Mouse (Mus musculus) inflammation-experienced regulatory T-cells, adult 16 weeks (primary cell): ENCODE measurements around the gene Dctn1. TPM values are rescaled to one million over a fixed set of nuclear protein-coding genes. Genes with fewer than 3 reads are reported as not detected.

Experiments
- polyA plus RNA-seq: library from polyadenylated mRNA; unstranded; fragments of 100-300 nt; shearing (Covaris generic); gene quantifications from one replicate; pipeline ENCODE4 v1.2.1, GENCODE M21; 2017

Gene Dctn1
- 98.4 TPM for polyA plus RNA-seq

DNA sequence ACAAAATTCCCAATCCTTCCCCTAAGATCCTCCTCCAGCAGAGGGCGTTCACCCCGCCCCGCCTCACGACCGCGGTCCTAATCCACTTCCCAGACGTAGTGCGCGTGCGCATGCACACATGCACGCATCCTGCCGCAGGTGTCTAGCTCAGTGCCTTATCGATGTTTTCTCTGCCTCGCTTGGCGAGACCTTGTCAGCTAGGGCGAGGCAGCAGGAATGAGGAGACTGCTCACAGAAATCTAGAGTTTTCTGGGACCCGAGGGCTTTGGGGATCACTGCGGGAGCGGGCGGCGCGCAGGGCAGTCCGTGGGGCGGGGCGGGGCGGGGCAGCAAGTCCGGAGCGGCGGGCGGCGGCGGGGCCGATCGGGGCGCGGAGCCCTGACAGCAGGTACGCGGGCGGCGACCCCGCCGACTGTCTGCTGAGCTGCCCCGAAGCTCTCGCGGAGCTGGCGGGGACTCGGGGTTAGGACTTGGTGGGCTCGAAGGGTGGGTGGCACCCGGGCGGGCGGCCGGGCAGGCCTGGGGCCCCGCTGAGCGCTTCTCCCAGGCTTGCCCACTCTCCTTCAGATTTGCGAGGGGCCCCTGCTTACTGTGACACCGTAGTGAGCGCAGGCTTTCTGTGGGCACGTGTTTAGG lies at the start of gene Dctn1:
Gene Dctn1 (plus strand): TSS at position 314 of the 636 bp plus-strand sequence.

DNA sequence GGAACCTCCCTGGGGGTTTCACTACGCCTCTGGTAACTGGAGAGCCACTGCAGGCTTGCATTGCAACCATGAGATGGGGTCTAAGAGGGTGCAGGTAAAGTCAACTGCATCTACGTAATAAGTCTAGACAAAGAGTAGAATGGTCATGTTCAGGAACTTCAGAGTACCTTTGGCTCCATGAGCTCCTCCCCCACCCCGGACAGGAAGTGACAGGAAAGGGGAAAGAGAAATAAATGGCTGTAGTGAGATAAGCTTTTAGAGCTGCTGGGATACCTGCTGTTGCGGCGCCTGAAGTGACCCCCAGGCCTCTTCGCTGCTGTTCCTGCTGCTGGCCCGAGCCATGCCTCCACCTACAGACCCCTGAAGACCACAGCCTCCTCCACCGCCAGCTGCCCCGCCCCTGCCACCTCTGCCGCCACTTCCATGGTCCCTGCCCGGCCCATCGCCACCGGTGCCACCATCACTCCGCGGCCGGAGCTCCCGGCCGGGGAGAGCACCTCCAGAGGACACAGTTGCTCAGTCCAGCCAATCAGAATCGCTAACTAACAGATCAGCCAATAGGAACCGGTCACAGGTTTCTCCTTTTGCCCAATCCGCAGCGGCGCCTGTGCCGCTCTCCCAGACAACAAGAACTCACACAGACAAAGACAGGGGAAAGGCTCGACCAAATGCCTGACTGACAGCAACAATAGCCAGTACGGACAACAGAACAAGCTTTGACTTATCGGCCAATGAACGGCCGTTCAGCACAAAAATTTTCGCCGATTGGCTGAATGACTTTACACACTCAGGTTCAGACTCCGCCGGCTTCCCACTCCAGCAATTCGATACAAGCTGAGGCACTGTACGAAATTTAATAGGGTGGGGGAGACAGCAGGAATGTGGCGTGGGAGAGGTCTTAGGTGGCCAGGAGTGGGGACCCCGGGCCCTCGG lies 44.5 kb upstream of the Dctn1 start, which contains the start of gene Wbp1:
Gene Wbp1 (minus strand): TSS at position 630 of the 933 bp plus-strand sequence.

DNA sequence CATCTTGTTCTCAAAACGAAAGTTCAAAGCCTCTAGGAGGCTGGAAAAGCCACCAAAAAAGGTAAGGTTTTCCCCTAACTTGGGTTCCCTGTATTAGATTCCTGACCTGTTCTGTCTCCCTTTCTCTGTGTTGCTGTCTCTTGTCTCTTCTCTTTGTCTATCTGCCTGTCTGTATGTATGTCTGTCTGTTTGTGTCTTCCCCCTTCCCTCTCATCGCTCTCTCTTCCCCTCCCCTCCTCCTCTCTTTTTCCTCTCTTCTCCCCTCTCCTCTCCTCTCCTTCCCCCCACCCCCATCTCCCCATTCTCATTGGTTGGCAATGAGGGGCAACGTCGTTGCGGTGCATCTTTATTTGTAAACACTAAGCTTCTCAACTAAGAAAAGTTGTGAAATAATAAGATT lies 40.4 kb upstream of the Dctn1 start, which contains the start of gene Ino80b:
Gene Ino80b (minus strand): TSS at position 101 of the 400 bp plus-strand sequence.

DNA sequence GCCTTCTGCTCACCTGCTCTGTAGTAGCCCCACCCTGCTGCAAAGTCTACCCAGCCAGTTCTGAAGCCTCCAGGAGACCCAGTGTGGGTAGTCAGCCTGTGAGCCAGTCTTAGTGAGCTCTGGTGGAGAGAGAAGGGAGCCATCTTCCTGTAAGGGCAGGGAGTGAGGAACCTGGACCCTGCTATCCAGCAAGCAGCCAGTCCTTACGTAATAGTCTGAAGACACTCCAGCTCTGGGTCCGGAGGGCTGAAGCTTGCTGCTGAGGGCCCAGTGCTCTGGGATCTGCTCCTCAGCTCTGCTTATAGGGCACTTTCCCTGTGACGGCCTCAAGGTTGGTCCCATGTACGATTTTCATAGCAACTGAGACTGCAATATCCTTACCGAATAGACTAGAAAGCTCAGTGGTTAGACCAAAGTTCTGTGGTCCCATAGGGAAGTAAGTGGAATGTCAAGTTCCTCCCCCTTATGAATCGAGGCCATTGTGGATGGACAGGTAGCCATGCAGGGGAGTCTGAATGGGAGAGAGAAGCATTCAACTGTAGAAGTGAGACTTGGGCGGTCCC lies 30.7 kb upstream of the Dctn1 start, which contains the start of gene Rtkn:
Gene Rtkn (plus strand): TSS at position 513 of the 563 bp plus-strand sequence.

DNA sequence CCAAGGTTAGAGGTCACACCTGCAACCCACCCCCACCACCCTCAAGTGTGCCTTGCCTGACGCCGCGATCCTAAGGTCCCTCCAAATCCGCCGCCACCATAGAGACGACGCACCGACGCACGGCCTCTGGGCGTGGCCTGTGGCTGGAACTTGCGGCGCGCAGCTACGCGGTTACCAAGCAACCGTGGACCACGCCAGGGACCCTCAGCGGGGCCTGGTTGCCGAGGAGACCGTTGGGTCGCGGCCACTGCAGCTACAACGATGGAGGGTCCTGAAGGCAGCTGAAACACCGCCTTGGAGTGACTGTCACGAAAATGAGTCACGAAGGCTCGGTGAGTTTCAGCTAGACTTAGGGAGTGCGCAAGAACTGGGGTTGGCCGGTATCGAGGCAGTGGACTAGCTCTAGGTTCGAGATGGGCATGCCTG lies 9.4 kb upstream of the Dctn1 start, which contains the start of the genes Wdr54 and 1700003E16Rik:
Gene Wdr54 (minus strand): TSS at position 139 of the 426 bp plus-strand sequence.
Gene 1700003E16Rik (plus strand): TSS at position 146 of the 426 bp plus-strand sequence.

DNA sequence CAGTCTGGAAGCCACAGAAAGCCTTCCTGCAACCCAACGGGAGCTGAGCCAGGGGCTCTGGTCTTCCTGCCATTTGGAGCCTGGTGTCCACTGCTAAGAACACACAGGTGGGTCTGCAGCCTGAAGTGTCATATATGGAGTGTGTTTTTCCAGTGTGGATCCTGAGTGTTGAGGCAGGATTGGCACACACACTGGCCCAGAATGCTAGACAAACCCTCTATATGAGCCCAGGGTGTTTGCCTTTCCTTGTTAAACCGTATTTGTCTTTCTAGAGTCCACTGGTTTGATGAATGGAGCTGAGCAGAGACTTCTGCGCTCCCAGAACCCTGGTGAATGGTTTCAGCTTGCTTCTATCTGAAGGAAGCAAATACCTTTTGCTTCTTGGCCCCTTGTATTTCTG lies 54.1 kb downstream of the Dctn1 start, which contains the start of gene Slc4a5:
Gene Slc4a5 (plus strand): TSS at position 15 of the 400 bp plus-strand sequence.

Other genes starting within 250 kb of the Dctn1 start
- 5.4 TPM for gene Sema4f, start 226.2 kb upstream of the Dctn1 start, polyA plus RNA-seq
- gene M1ap, start 219.0 kb upstream of the Dctn1 start, polyA plus RNA-seq = 1.6 TPM
- gene Dok1, start 132.4 kb upstream of the Dctn1 start, polyA plus RNA-seq = 66.4 TPM
- 0.29 TPM for gene Loxl3, start 131.7 kb upstream of the Dctn1 start, polyA plus RNA-seq
- 590 TPM for gene Aup1, start 111.4 kb upstream of the Dctn1 start, polyA plus RNA-seq
- gene Htra2, start 110.6 kb upstream of the Dctn1 start, polyA plus RNA-seq = 84.3 TPM
- 6.1 TPM for gene Dqx1, start 108.1 kb upstream of the Dctn1 start, polyA plus RNA-seq
- gene Tlx2, start 95.6 kb upstream of the Dctn1 start, polyA plus RNA-seq = not detected
- gene Pcgf1, start 88.1 kb upstream of the Dctn1 start, polyA plus RNA-seq = 43.4 TPM
- not detected for gene Lbx2, start 79.6 kb upstream of the Dctn1 start, polyA plus RNA-seq
- 5.7 TPM for gene Ccdc142, start 64.3 kb upstream of the Dctn1 start, polyA plus RNA-seq
- gene Gm42688, start 64.3 kb upstream of the Dctn1 start, polyA plus RNA-seq = 9.1 TPM
- gene Mrpl53, start 56.9 kb upstream of the Dctn1 start, polyA plus RNA-seq = 62.5 TPM
- 3.6 TPM for gene Mogs, start 50.4 kb upstream of the Dctn1 start, polyA plus RNA-seq
- 85.1 TPM for gene Wbp1, start 44.4 kb upstream of the Dctn1 start, polyA plus RNA-seq
- gene Ino80b, start 40.5 kb upstream of the Dctn1 start, polyA plus RNA-seq = 9.8 TPM
- gene Rtkn, start 30.5 kb upstream of the Dctn1 start, polyA plus RNA-seq = 0.79 TPM
- gene Wdr54, start 9.5 kb upstream of the Dctn1 start, polyA plus RNA-seq = 0.87 TPM
- not detected for gene 1700003E16Rik, start 9.5 kb upstream of the Dctn1 start, polyA plus RNA-seq
- 0.74 TPM for gene Slc4a5, start 53.9 kb downstream of the Dctn1 start, polyA plus RNA-seq
- 97.4 TPM for gene Mthfd2, start 160.0 kb downstream of the Dctn1 start, polyA plus RNA-seq
- 144 TPM for gene Mob1a, start 160.1 kb downstream of the Dctn1 start, polyA plus RNA-seq
- 62.8 TPM for gene Bola3, start 183.2 kb downstream of the Dctn1 start, polyA plus RNA-seq